Mouse (Mus musculus) megakaryocyte, embryonic 14.5 days (primary cell): Measurements from ENCODE around the gene Rnasek.

Experiments
- FLI1 ChIP-seq: IDR thresholded peaks from 2 replicates; pipeline ENCODE4 v1.6.1; 2012; ENCODE audit warnings: low read length, inconsistent platforms, mixed read lengths
- GATA1 ChIP-seq: IDR thresholded peaks from 3 replicates; pipeline ENCODE4 v1.6.1; 2012; ENCODE audit warnings: mixed read lengths, low read length, inconsistent platforms, borderline replicate concordance

DNA sequence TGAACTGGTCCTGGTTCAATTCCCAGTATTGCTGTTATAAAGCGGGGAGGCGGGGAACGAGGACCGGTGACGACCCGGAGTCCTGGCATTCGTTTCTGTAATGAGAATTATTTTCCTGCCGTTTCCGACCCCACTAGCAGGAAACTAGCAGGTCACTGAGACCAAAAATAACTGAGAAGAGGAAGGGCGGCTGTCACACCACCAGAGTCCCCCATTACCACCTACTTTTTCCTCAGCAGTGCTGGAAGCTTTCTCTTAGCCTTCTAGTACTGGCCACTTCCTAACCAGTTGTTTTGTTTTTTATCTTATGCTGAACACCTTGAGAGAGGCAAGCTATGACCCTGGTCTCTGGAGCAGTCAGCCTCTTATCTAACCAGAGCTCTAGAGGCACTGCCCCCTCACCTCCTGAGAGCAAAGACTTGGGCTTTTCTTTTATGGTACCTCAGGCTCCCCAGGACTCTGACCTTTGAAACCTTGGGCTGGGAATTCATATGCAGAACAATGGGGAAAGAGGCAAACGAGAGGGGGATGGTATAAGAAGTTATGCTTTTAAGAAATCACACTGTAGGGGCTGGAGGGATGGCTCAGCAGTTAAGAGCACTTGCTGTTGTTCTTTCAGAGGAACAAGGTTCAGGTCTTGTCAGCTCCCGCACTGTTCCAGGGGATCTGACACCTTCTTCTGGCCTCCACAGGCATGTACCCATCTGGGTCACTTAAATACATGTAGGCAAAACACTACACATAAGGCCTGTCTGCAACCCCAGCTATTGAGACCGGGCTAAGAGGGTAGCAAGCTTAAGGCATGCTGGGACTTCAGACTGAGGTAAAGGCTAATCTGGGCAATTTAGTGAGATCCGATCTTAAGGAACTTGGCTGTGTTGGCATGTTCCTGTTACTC lies 17.8 kb downstream of the Rnasek start:
- TF ChIP-seq GATA1 (no peak; the same call in 2 of the 3 replicates), FLI1 (no peak)
